Mouse (Mus musculus) skeletal muscle tissue, postnatal 0 days (tissue): Measurements from ENCODE around the gene Gm47791. TPM values are rescaled to one million over a fixed set of nuclear protein-coding genes. Genes with fewer than 3 reads are reported as not detected.

Experiments used
- polyA plus RNA-seq: library from polyadenylated mRNA; unstranded; fragments of >200 nt; fragmentation: Nextera tagmentation; extraction: Ambion mirVana; gene quantifications from 2 replicates; pipeline ENCODE4 v1.2.1, GENCODE M21; 2015

Gm47791 gene
- not detected in 2 replicates for polyA plus RNA-seq

GRCm38 (mm10) chr1:82771022-82771586 lies at the start of gene Gm47791:
TSS of gene Gm47791 (minus strand) at chr1:82771243.

GRCm38 (mm10) chr1:82768269-82768668 lies 2.8 kb downstream of the Gm47791 start, which contains the start of gene Tm4sf20:
TSS of gene Tm4sf20 (minus strand) at chr1:82768461.

GRCm38 (mm10) chr1:82724339-82725025 lies 46.6 kb downstream of the Gm47791 start, which contains the start of gene Mff:
TSS of gene Mff (plus strand) at chr1:82724890.

Other genes with a start within 250 kb of the Gm47791 start
- gene Col4a4, start 184.4 kb downstream of the Gm47791 start, polyA plus RNA-seq, result 0.12 and 0.15 TPM in 2 replicates
- gene Col4a3, start 184.3 kb downstream of the Gm47791 start, polyA plus RNA-seq, result 0.02 and 0.09 TPM in 2 replicates
- gene Mff, start 46.4 kb downstream of the Gm47791 start, polyA plus RNA-seq, result 208 and 210 TPM in 2 replicates
- gene Tm4sf20, start 2.8 kb downstream of the Gm47791 start, polyA plus RNA-seq, result not detected in 2 replicates
- gene Agfg1, start 68.2 kb upstream of the Gm47791 start, polyA plus RNA-seq, result 12.4 and 14.5 TPM in 2 replicates
- gene A030005L19Rik, start 142.1 kb upstream of the Gm47791 start, polyA plus RNA-seq, result not detected in 2 replicates
- not detected in 2 replicates for gene A030014E15Rik, start 153.7 kb upstream of the Gm47791 start, polyA plus RNA-seq
- not detected in 2 replicates for gene Gm6217, start 160.2 kb upstream of the Gm47791 start, polyA plus RNA-seq
- gene A030003K21Rik, start 172.1 kb upstream of the Gm47791 start, polyA plus RNA-seq, result not detected in 2 replicates
- not detected in 2 replicates for gene Gm7544, start 184.8 kb upstream of the Gm47791 start, polyA plus RNA-seq
- gene Gm47955, start 189.0 kb upstream of the Gm47791 start, polyA plus RNA-seq, result not detected in 2 replicates
- not detected in 2 replicates for gene Gm47959, start 229.3 kb upstream of the Gm47791 start, polyA plus RNA-seq